Mouse (Mus musculus) heart, embryonic 14.5 days (tissue): ENCODE measurements around the gene Rtn4. TPM values are rescaled to one million over a fixed set of nuclear protein-coding genes. Genes with fewer than 3 reads are reported as not detected.

Experiments
- ATAC-seq: fragments of 200-750 bp; cut with Nextera tagmentation; 2 replicates; pipeline ENCODE4 v1.8.0; 2017; ENCODE audit warnings: low read depth, moderate TSS enrichment; ENCODE audit not compliant: insufficient number of reproducible peaks, insufficient read depth, low FRiP score
- H3K27ac ChIP-seq, 2 experiments: fragments of 200-500 bp in 1 of 2; fragments of 300-500 bp in 1 of 2; sonication (generic) in 1 of 2; replicated peaks in 1 of 2; 2 replicates each; pipeline ENCODE4 v1.5.1; 2012 to 2014; ENCODE audit warnings: low read depth in 2 of 2, low read length in 2 of 2, control low read depth in 1 of 2, mild to moderate bottlenecking in 1 of 2, mixed read lengths in 1 of 2; ENCODE audit not compliant: control insufficient read depth in 1 of 2, insufficient read depth in 1 of 2
- H3K27me3 ChIP-seq: fragments of 300-500 bp; sonication (generic); 2 replicates; pipeline ENCODE4 v1.6.1; 2014; ENCODE audit warnings: mild to moderate bottlenecking, low read length, control low read depth; ENCODE audit not compliant: control insufficient read depth, insufficient read depth
- H3K36me3 ChIP-seq: fragments of 300-500 bp; sonication (generic); 2 replicates; pipeline ENCODE4 v1.6.1; 2014; ENCODE audit warnings: mild to moderate bottlenecking, control low read depth, low read length, mixed read lengths; ENCODE audit not compliant: control insufficient read depth, insufficient read depth
- H3K4me1 ChIP-seq, 2 experiments: fragments of 200-500 bp in 1 of 2; fragments of 300-500 bp in 1 of 2; sonication (generic) in 1 of 2; 2 replicates each; pipeline ENCODE4 v1.6.1; 2012 to 2014; ENCODE audit warnings: low read length in 2 of 2, control low read depth in 1 of 2, mixed read lengths in 1 of 2; ENCODE audit not compliant: control insufficient read depth in 2 of 2, insufficient read depth in 2 of 2
- H3K4me2 ChIP-seq: fragments of 300-500 bp; sonication (generic); 2 replicates; pipeline ENCODE4 v1.6.1; 2014; ENCODE audit warnings: mild to moderate bottlenecking, low read length
- H3K4me3 ChIP-seq, 2 experiments: fragments of 200-500 bp in 1 of 2; fragments of 300-500 bp in 1 of 2; sonication (generic) in 1 of 2; 2 replicates each; pipeline ENCODE4 v1.5.1; 2012 to 2014; ENCODE audit warnings: low read length in 2 of 2, mild to moderate bottlenecking in 2 of 2, control low read depth in 1 of 2, low read depth in 1 of 2, moderate library complexity in 1 of 2; ENCODE audit not compliant: control insufficient read depth in 1 of 2, insufficient read depth in 1 of 2
- H3K9ac ChIP-seq: fragments of 300-500 bp; sonication (generic); 2 replicates; pipeline ENCODE4 v1.6.1; 2014; ENCODE audit warnings: mild to moderate bottlenecking, low read length
- H3K9me3 ChIP-seq: fragments of 300-500 bp; sonication (generic); 2 replicates; pipeline ENCODE4 v1.6.1; 2016; ENCODE audit warnings: low read length, control low read depth; ENCODE audit not compliant: control insufficient read depth
- WGBS: fragments of 180-500 bp; shearing (Covaris S2); extraction: QIAGEN DNeasy Blood & Tissue Kit; methylation state at CpG from one replicate; pipeline ENCODE4 v1.1.7; 2014; 5-methylcytosine and 5-hydroxymethylcytosine counted together
- polyA plus RNA-seq: library from polyadenylated mRNA; unstranded; fragments of >200 nt; fragmentation: Nextera tagmentation; extraction: Ambion mirVana; gene quantifications from 2 replicates; pipeline ENCODE4 v1.2.1, GENCODE M21; 2014

Rtn4 gene
- polyA plus RNA-seq, 1 experiment from 2014 or later, result 68.3 TPM

GRCm38 (mm10) chr11:29669706-29670105, 23.0 kb upstream of the Rtn4 start:
- no peak overlapping the region for H3K4me3 ChIP-seq
- no peaks in the 10 kb centered on the region; a peak in 2 of 4 replicates for H3K4me1 ChIP-seq
- no peak overlapping the region for H3K4me2 ChIP-seq
- WGBS, result 58% methylated on average over 4 of the region's 4 CpGs
- H3K9me3 ChIP-seq, result no peaks in the 10 kb centered on the region
- H3K36me3 ChIP-seq, result no peaks in the 10 kb centered on the region
- no peak overlapping the region for H3K27ac ChIP-seq
- no peak for ATAC-seq
- no peak overlapping the region for H3K9ac ChIP-seq
- no peaks in the 10 kb centered on the region for H3K27me3 ChIP-seq

DNA sequence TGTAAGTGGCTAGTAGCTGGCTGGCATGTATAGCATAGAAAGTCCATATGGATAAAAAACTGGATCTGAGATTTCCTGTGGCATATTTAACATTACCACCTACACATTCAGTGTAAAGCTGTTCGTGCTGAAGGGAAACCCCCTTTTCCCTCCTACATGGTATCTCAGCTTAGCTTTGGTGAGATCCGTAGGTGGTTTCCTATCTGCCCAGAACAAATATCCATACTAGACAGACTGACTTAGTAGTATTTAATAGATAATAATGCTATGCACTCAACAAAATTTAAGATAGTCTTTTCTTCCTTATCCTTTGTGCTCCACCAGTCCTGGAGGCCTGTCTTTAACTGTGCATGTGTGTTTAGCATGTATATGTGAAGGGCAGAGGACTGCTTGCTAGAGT, 19.4 kb upstream of the Rtn4 start:
- H3K36me3 ChIP-seq, result no peaks in the 10 kb centered on the region
- no peak for ATAC-seq
- H3K27ac ChIP-seq, result peak overlapping the region; percentile 12 to 50; a peak in 3 of 4 replicates
- no peak overlapping the region for H3K9ac ChIP-seq
- WGBS, result 54% methylated on average over 2 of the region's 2 CpGs
- no peaks in the 10 kb centered on the region; a peak in 2 of 4 replicates for H3K4me1 ChIP-seq
- H3K4me3 ChIP-seq, result no peak overlapping the region
- no peaks in the 10 kb centered on the region for H3K27me3 ChIP-seq
- no peak overlapping the region for H3K4me2 ChIP-seq
- H3K9me3 ChIP-seq, result no peaks in the 10 kb centered on the region

DNA sequence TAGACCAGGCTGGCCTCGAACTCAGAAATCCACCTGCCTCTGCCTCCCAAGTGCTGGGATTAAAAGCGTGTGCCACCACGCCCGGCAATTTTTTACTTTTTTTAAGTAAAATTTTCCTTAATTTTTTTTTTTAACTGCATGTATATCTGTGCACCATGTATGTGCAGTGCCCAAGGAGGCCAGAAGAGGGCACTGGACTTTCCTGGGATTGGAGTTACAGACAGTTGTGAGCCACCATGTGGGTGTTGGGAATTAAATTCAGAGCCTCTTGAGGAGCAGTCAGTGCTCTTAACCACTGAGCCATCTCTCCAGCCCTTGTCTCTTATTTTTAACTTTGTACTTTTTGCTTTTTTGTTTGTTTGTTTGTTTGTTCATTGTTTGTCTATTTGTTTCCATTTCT, 16.0 kb upstream of the Rtn4 start:
- no peak overlapping the region for H3K27ac ChIP-seq
- no peaks in the 10 kb centered on the region for H3K27me3 ChIP-seq
- H3K9ac ChIP-seq, result no peak overlapping the region
- H3K9me3 ChIP-seq, result no peaks in the 10 kb centered on the region
- no peak overlapping the region for H3K4me2 ChIP-seq
- 90% methylated on average over 3 of the region's 4 CpGs for WGBS
- H3K36me3 ChIP-seq, result no peaks in the 10 kb centered on the region
- no peak overlapping the region for H3K4me3 ChIP-seq
- ATAC-seq, result no peak
- H3K4me1 ChIP-seq, result peaks cover 0 to 6% of the 10 kb centered on the region in 2 experiments; a peak in 2 of 4 replicates

DNA sequence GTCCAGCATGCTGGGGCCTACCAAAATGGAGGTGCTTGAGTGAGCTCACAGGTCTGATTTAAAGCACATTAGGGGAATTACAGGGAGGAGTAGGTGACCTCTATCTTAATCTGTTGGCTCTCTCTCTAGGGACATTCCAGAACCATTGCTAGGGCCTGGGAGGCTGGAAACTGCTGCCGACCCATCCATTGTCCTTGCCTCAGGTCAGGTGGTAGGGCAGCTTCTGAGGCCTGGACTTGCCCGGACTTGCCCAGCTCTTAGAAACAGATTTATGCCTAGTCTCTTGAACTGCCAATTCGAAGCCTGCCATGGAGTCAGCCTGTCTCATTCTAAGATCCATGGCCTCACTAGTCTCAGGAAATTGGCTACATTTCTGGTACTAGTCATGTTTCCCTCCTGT, 12.8 kb upstream of the Rtn4 start:
- H3K4me2 ChIP-seq, result no peak overlapping the region
- no peak overlapping the region for H3K9ac ChIP-seq
- no peaks in the 10 kb centered on the region for H3K27me3 ChIP-seq
- ATAC-seq, result no peak
- no peaks in the 10 kb centered on the region for H3K9me3 ChIP-seq
- H3K27ac ChIP-seq, result no peak overlapping the region; a peak in 1 of 4 replicates
- 71% methylated on average over 3 of the region's 3 CpGs for WGBS
- H3K4me1 ChIP-seq, result peaks cover 0 to 6% of the 10 kb centered on the region in 2 experiments; a peak in 1 of 4 replicates
- H3K4me3 ChIP-seq, result no peak overlapping the region
- no peaks in the 10 kb centered on the region for H3K36me3 ChIP-seq

DNA sequence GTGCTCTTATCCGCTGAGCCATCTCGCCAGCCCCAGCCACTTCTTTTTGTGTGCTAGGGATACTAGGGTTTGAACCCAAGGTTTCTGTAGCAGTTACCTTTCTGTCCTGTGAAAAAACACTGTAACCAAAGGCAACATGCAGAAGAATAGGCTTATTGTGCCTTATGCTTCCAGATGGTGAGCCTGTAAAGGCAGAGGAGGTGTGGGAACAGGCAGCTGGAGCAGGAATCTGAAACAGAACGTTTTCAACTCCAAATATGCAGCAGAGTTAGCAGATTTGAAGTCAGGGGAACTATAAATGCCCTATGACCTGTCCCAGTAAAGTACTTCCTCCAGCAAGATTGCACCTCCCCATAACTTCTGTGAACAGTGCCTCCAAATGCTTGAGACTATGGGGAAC, 12.0 kb upstream of the Rtn4 start:
- H3K4me1 ChIP-seq, result peaks cover 0 to 6% of the 10 kb centered on the region in 2 experiments; a peak in 1 of 4 replicates
- no peak for ATAC-seq
- no peaks in the 10 kb centered on the region for H3K36me3 ChIP-seq
- H3K9ac ChIP-seq, result no peak overlapping the region
- no peak overlapping the region for H3K4me3 ChIP-seq
- WGBS, result 78% methylated on average over 3 of the region's 3 CpGs
- no peaks in the 10 kb centered on the region for H3K9me3 ChIP-seq
- H3K27me3 ChIP-seq, result no peaks in the 10 kb centered on the region
- no peak overlapping the region for H3K4me2 ChIP-seq
- no peak overlapping the region for H3K27ac ChIP-seq

GRCm38 (mm10) chr11:29684272-29684671, 8.5 kb upstream of the Rtn4 start:
- Histone ChIP-seq H3K4me2 (no peak overlapping the region), H3K36me3 (no peaks in the 10 kb centered on the region), H3K27ac (no peak overlapping the region), H3K9ac (no peak overlapping the region), H3K4me1 (peaks cover 0 to 6% of the 10 kb centered on the region in 2 experiments; a peak in 1 of 4 replicates), H3K4me3 (no peak overlapping the region), H3K9me3 (no peaks in the 10 kb centered on the region), H3K27me3 (no peaks in the 10 kb centered on the region)
- 80% methylated on average over 2 of the region's 2 CpGs for WGBS
- no peak for ATAC-seq

DNA sequence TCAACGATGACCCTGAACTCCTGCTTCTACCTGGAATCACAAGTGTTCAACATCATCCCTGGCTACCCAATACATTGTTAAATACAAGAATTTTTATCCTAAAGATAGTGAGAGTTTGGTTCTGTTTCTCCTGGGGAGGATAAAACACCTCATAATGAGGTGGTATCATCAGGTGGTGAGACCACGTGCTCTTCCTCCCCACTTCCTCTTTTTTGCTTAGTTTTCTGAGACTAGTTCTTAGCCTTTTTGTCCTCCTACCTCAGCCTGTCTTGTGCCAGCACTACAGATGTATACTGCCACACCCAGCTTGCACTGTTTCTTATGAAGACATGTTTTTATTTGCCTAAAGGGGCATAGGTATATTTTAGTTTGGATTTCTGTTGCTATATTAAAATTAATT, 6.6 kb upstream of the Rtn4 start:
- Histone ChIP-seq H3K9ac (no peak overlapping the region), H3K27ac (no peak overlapping the region), H3K4me2 (no peak overlapping the region), H3K36me3 (no peaks in the 10 kb centered on the region), H3K4me1 (no peaks in the 10 kb centered on the region), H3K4me3 (no peak overlapping the region), H3K27me3 (no peaks in the 10 kb centered on the region), H3K9me3 (no peaks in the 10 kb centered on the region)
- 86% methylated on average over 2 of the region's 2 CpGs for WGBS
- no peak for ATAC-seq

- WGBS, result 54% methylated on average over 1 of the region's 1 CpGs
- ATAC-seq, result no peak
These were observed 1.2 kb upstream of the Rtn4 start for GRCm38 (mm10) chr11:29691556-29691955.

More at GRCm38 (mm10) chr11:29691556-29691955, 1.2 kb upstream of the Rtn4 start:
- Histone ChIP-seq H3K9ac (no peak overlapping the region), H3K4me3 (no peak overlapping the region; a peak in 1 of 4 replicates), H3K4me1 (peaks cover 5 to 12% of the 10 kb centered on the region in 2 experiments; a peak in 3 of 4 replicates), H3K27me3 (no peaks in the 10 kb centered on the region), H3K4me2 (peak overlapping the region; percentile 58; the same call in 1 of the 2 replicates), H3K36me3 (peaks cover 5% of the 10 kb centered on the region; the same call in 1 of the 2 replicates), H3K27ac (peak overlapping the region in 1 of 2 experiments; percentile 89; a peak in 3 of 4 replicates), H3K9me3 (no peaks in the 10 kb centered on the region)
